In genomic region chr9:66813392-66813791, GRCm38 (mm10) we compare ENCODE assay signal across 16 mouse cellular contexts. TPM values are rescaled to one million over a fixed set of nuclear protein-coding genes. Genes with fewer than 3 reads are reported as not detected.
"Had no signal": no experiment of that assay in that cellular context is flagged by ENCODE, and none has a peak within 500 bp of the region (broad histone marks: within the 10 kb centered on the region; RNA-seq: fewer than 3 reads in every experiment).

No protein-coding gene starts in this region.

- H3K4me3 ChIP-seq: layer of hippocampus, adult 2 months; limb, embryonic 15.5 days; liver, embryonic 13.5 days; lung, embryonic 15.5 days; megakaryocyte, embryonic 14.5 days; midbrain, embryonic 13.5 days; neural tube, embryonic 15.5 days had no signal

- ATAC-seq: liver, postnatal 0 days; midbrain, embryonic 13.5 days had no signal

- H3K4me2 ChIP-seq: limb, embryonic 15.5 days; liver, embryonic 13.5 days; lung, embryonic 15.5 days; midbrain, embryonic 13.5 days; neural tube, embryonic 15.5 days had no signal

- H3K36me3 ChIP-seq: limb, embryonic 15.5 days; liver, embryonic 13.5 days; lung, embryonic 15.5 days; midbrain, embryonic 13.5 days; neural tube, embryonic 15.5 days had no signal

- H3K4me1 ChIP-seq: limb, embryonic 15.5 days; liver, embryonic 13.5 days; lung, embryonic 15.5 days; midbrain, embryonic 13.5 days; neural tube, embryonic 15.5 days had no signal

- H3K27ac ChIP-seq: layer of hippocampus, adult 2 months; limb, embryonic 15.5 days; liver, embryonic 13.5 days; lung, embryonic 15.5 days; macrophage; midbrain, embryonic 13.5 days; neural tube, embryonic 15.5 days had no signal

- H3K27me3 ChIP-seq: limb, embryonic 15.5 days; lung, embryonic 15.5 days; megakaryocyte, embryonic 14.5 days; midbrain, embryonic 13.5 days; neural tube, embryonic 15.5 days had no signal

- H3K9me3 ChIP-seq: limb, embryonic 15.5 days; liver, embryonic 13.5 days; lung, embryonic 15.5 days; megakaryocyte, embryonic 14.5 days; midbrain, embryonic 13.5 days; neural tube, embryonic 15.5 days had no signal

- DNase-seq: kidney, adult 11 months; kidney, adult 9 months; kidney, postnatal 10 days; kidney, postnatal 4 days; liver, embryonic 13.5 days; liver, postnatal 0 days; lung, postnatal 14 days; right cerebral cortex, postnatal 4 days; spleen, adult 18-20 months had no signal

- H3K9ac ChIP-seq: limb, embryonic 15.5 days; liver, embryonic 13.5 days; liver, postnatal 0 days; lung, embryonic 15.5 days; midbrain, embryonic 13.5 days; neural tube, embryonic 15.5 days had no signal

RNA-seq across cellular contexts. Expression of gene Gm10647, which starts 16.6 kb away (rescaled TPM):
- polyA plus RNA-seq: macrophage had no signal
